Mouse (Mus musculus) frontal cortex, postnatal 10 days (tissue): ENCODE measurements around the gene Arrdc2.

ENCODE experiments used
- DNase-seq, 2 experiments: peaks; one replicate each; pipeline ENCODE4 v3.0.0; 2022; ENCODE audit warnings: low spot score in 2 of 2, mixed read lengths in 1 of 2

Gene Arrdc2

GRCm38 (mm10) chr8:70789046-70789445 is 50.5 kb downstream of the Arrdc2 start:
- DNase-seq: no peak

- peak in 1 of 2 experiments; percentile 48 for DNase-seq
These were observed 51.4 kb downstream of the Arrdc2 start for GRCm38 (mm10) chr8:70787941-70788667.

GRCm38 (mm10) chr8:70787051-70787445 is 52.5 kb downstream of the Arrdc2 start:
- DNase-seq: no peak

- no peak for DNase-seq
These were observed 53.0 kb downstream of the Arrdc2 start for GRCm38 (mm10) chr8:70786291-70787050.
